Mouse (Mus musculus): ENCODE measurements around the gene Ccdc69. TPM values are rescaled to one million over a fixed set of nuclear protein-coding genes. Genes with fewer than 3 reads are reported as not detected.
"Not testable (repeated sequence)": the region's sequence is repeated elsewhere in the genome, so short reads cannot be mapped to it uniquely, and the experiment has no call there.

Ccdc69 gene
- polyA plus RNA-seq, 1 experiment from 2014 or later: 0.88 TPM

DNA sequence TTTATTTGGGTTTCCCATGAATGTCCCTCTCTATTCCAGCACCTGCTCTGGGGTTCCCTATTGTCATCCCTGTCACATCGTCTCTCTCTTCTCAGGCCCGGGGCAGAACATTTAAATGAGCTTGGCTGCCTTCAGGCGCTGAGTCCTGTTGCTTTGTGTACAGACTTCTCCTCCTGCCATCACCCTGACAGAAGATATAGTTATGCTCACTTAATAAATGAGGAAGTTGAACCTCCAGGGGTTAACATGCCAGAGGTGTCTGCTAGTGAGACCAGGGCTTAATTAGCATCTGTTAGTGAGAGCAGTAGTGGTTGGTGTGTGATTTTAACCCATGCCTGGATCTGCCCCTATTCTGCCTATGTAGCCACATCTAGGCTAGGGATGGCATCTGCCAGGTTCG, 21.9 kb upstream of the Ccdc69 start:
- Histone ChIP-seq H3K4me1 (ENCODE audit: control insufficient read depth, insufficient read depth, low read length) (0 out of 2 replicates have a peak, but pooled peaks cover 2% of the 10 kb centered on the region), H3K4me3 (ENCODE audit: low read depth, low read length) (no peak overlapping the region), H3K9me3 (ENCODE audit: control insufficient read depth, low read length) (no peaks in the 10 kb centered on the region), H3K4me2 (ENCODE audit: low read depth, severe bottlenecking) (no peak overlapping the region), H3K27ac (replicated peaks; ENCODE audit: low read depth, low read length) (no peak overlapping the region), H3K27me3 (ENCODE audit: control insufficient read depth, insufficient read depth, low read length) (no peaks in the 10 kb centered on the region), H3K36me3 (ENCODE audit: control insufficient read depth, insufficient read depth, low read length) (no peaks in the 10 kb centered on the region), H3K9ac (ENCODE audit: low read length) (no peak overlapping the region)
- DNase-seq (ENCODE audit: low spot score): no peak
- ATAC-seq (ENCODE audit: insufficient number of reproducible peaks, low FRiP score, low TSS enrichment, low read depth): no peak
- WGBS: 51% methylated on average over 4 of the region's 4 CpGs

GRCm38 (mm10) chr11:55099019-55099771, 21.3 kb upstream of the Ccdc69 start:
- no peak overlapping the region for H3K9ac ChIP-seq (ENCODE audit: low read length)
- 90% methylated on average over 8 of the region's 8 CpGs for WGBS
- H3K4me1 ChIP-seq (ENCODE audit: control insufficient read depth, insufficient read depth, low read length): 0 out of 2 replicates have a peak, but pooled peaks cover 2% of the 10 kb centered on the region
- no peak for DNase-seq (ENCODE audit: low spot score)
- no peak overlapping the region for H3K27ac ChIP-seq (replicated peaks; ENCODE audit: low read depth, low read length)
- H3K4me2 ChIP-seq (ENCODE audit: low read depth, severe bottlenecking): no peak overlapping the region
- no peaks in the 10 kb centered on the region for H3K9me3 ChIP-seq (ENCODE audit: control insufficient read depth, low read length)
- no peaks in the 10 kb centered on the region for H3K36me3 ChIP-seq (ENCODE audit: control insufficient read depth, insufficient read depth, low read length)
- ATAC-seq (ENCODE audit: insufficient number of reproducible peaks, low FRiP score, low TSS enrichment, low read depth): no peak
- no peaks in the 10 kb centered on the region for H3K27me3 ChIP-seq (ENCODE audit: control insufficient read depth, insufficient read depth, low read length)
- H3K4me3 ChIP-seq (ENCODE audit: low read depth, low read length): no peak overlapping the region

DNA sequence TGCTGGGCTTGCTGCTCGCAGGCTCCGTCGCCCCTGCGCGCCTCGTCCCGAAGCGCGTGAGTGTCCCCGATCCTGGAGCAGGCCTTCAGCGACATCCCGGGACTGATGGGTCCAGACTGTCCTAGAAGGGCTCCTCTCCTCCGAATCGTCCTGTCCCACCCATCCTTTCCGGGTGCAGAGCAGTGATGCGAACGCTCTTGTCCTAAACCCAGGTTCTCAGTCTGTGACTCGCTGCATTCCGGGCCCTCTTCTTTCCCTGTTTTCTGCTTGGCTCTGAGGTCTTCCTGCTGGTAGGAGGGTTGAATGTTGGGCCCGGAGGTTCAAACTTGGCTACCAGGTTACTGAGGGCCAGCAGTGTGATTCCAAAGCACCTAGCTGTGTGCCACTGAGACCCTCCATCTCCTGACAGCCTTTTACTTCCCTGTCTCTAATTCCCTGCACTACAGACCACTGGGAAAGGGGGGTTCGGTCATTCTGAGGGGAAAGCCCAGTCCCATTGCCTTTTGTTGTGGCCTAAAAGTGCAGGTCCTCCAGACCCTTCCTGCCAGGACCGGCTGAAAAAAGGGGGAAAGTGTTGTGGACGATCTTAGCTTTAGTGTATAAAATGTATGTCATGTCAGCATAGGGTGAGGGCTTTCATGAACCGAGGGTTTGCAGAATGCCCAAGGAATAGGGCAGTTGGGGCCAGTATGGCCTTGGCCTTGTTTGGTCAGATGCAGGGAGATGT, 20.4 kb upstream of the Ccdc69 start:
- Histone ChIP-seq H3K36me3 (ENCODE audit: control insufficient read depth, insufficient read depth, low read length) (no peaks in the 10 kb centered on the region), H3K4me1 (ENCODE audit: control insufficient read depth, insufficient read depth, low read length) (0 out of 2 replicates have a peak, but pooled peaks cover 2% of the 10 kb centered on the region), H3K27me3 (ENCODE audit: control insufficient read depth, insufficient read depth, low read length) (no peaks in the 10 kb centered on the region), H3K4me3 (ENCODE audit: low read depth, low read length) (peak overlapping the region; percentile 46), H3K9me3 (ENCODE audit: control insufficient read depth, low read length) (no peaks in the 10 kb centered on the region), H3K4me2 (ENCODE audit: low read depth, severe bottlenecking) (peak overlapping the region; percentile 77), H3K9ac (ENCODE audit: low read length) (peak overlapping the region; percentile 56), H3K27ac (replicated peaks; ENCODE audit: low read depth, low read length) (no peak overlapping the region)
- ATAC-seq (ENCODE audit: insufficient number of reproducible peaks, low FRiP score, low TSS enrichment, low read depth) (no peak; the same call in none of the 2 replicates), DNase-seq (ENCODE audit: low spot score) (no peak)
- WGBS: 16% methylated on average over 24 of the region's 24 CpGs

GRCm38 (mm10) chr11:55097463-55098188, 19.7 kb upstream of the Ccdc69 start, which contains the start of gene Gm2a:
Gene Gm2a, plus strand, starts transcription at chr11:55098115.
- Histone ChIP-seq H3K27me3 (ENCODE audit: control insufficient read depth, insufficient read depth, low read length) (no peaks in the 10 kb centered on the region), H3K27ac (replicated peaks; ENCODE audit: low read depth, low read length) (no peak within 1 kb of the TSS), H3K9me3 (ENCODE audit: control insufficient read depth, low read length) (no peaks in the 10 kb centered on the region), H3K36me3 (ENCODE audit: control insufficient read depth, insufficient read depth, low read length) (no peaks in the 10 kb centered on the region), H3K4me3 (ENCODE audit: low read depth, low read length) (peak within 1 kb of the TSS; percentile 46), H3K4me2 (ENCODE audit: low read depth, severe bottlenecking) (peak within 1 kb of the TSS; percentile 77), H3K4me1 (ENCODE audit: control insufficient read depth, insufficient read depth, low read length) (0 out of 2 replicates have a peak, but pooled peaks cover 2% of the 10 kb centered on the region), H3K9ac (ENCODE audit: low read length) (peak within 1 kb of the TSS; percentile 56)
- ATAC-seq (ENCODE audit: insufficient number of reproducible peaks, low FRiP score, low TSS enrichment, low read depth) (peak; percentile 97), DNase-seq (ENCODE audit: low spot score) (peak; percentile 97)
- WGBS: 2% methylated on average over 41 of the region's 45 CpGs

- WGBS: 42% methylated on average over 11 of the region's 11 CpGs
- Histone ChIP-seq H3K36me3 (ENCODE audit: control insufficient read depth, insufficient read depth, low read length) (no peaks in the 10 kb centered on the region), H3K9me3 (ENCODE audit: control insufficient read depth, low read length) (no peaks in the 10 kb centered on the region), H3K4me2 (ENCODE audit: low read depth, severe bottlenecking) (peak overlapping the region; percentile 77), H3K4me3 (ENCODE audit: low read depth, low read length) (peak overlapping the region; percentile 46), H3K27ac (replicated peaks; ENCODE audit: low read depth, low read length) (no peak overlapping the region), H3K27me3 (ENCODE audit: control insufficient read depth, insufficient read depth, low read length) (no peaks in the 10 kb centered on the region), H3K4me1 (ENCODE audit: control insufficient read depth, insufficient read depth, low read length) (0 out of 2 replicates have a peak, but pooled peaks cover 2% of the 10 kb centered on the region), H3K9ac (ENCODE audit: low read length) (no peak overlapping the region)
- ATAC-seq (ENCODE audit: insufficient number of reproducible peaks, low FRiP score, low TSS enrichment, low read depth) (no peak), DNase-seq (ENCODE audit: low spot score) (no peak)
Observed at GRCm38 (mm10) chr11:55096731-55097462, 19.0 kb upstream of the Ccdc69 start.

DNA sequence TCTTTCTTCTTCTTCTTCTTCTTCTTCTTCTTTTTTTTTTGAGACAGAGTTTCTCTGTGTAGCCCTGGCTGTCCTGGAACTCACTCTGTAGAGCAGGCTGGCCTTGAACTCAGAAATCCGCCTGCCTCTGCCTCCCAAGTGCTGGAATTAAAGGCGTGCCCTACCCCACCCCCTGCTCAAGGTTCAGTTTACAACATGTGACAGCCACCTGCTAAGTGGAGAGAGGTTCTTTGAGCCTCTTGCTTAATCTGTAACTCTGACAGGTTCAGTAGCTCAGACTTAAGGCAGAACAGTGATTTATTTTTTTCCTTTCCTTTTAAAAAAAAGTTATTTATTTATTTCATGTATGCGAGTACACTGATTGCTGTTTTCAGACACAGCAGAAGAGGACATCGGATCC, 18.4 kb upstream of the Ccdc69 start:
- H3K4me3 ChIP-seq (ENCODE audit: low read depth, low read length); H3K27me3 ChIP-seq (ENCODE audit: control insufficient read depth, insufficient read depth, low read length); H3K36me3 ChIP-seq (ENCODE audit: control insufficient read depth, insufficient read depth, low read length); H3K9ac ChIP-seq (ENCODE audit: low read length); H3K4me1 ChIP-seq (ENCODE audit: control insufficient read depth, insufficient read depth, low read length); ATAC-seq (ENCODE audit: insufficient number of reproducible peaks, low FRiP score, low TSS enrichment, low read depth); H3K9me3 ChIP-seq (ENCODE audit: control insufficient read depth, low read length); H3K27ac ChIP-seq (replicated peaks; ENCODE audit: low read depth, low read length); DNase-seq (ENCODE audit: low spot score); H3K4me2 ChIP-seq (ENCODE audit: low read depth, severe bottlenecking): not testable (repeated sequence)
- 78% methylated on average over 4 of the region's 4 CpGs for WGBS

- DNase-seq (ENCODE audit: low spot score): no peak
- 84% methylated on average over 7 of the region's 7 CpGs for whole genome bisulfite sequencing
- no peak overlapping the region for H3K4me3 ChIP-seq (ENCODE audit: low read depth, low read length)
Observed at GRCm38 (mm10) chr11:55093096-55093495, 15.2 kb upstream of the Ccdc69 start.

More at GRCm38 (mm10) chr11:55093096-55093495, 15.2 kb upstream of the Ccdc69 start:
- H3K4me2 ChIP-seq (ENCODE audit: low read depth, severe bottlenecking): no peak overlapping the region
- no peak overlapping the region for H3K27ac ChIP-seq (replicated peaks; ENCODE audit: low read depth, low read length)
- H3K9me3 ChIP-seq (ENCODE audit: control insufficient read depth, low read length): no peaks in the 10 kb centered on the region
- no peak overlapping the region for H3K9ac ChIP-seq (ENCODE audit: low read length)
- H3K27me3 ChIP-seq (ENCODE audit: control insufficient read depth, insufficient read depth, low read length): no peaks in the 10 kb centered on the region
- H3K36me3 ChIP-seq (ENCODE audit: control insufficient read depth, insufficient read depth, low read length): no peaks in the 10 kb centered on the region
- ATAC-seq (ENCODE audit: insufficient number of reproducible peaks, low FRiP score, low TSS enrichment, low read depth): no peak
- H3K4me1 ChIP-seq (ENCODE audit: control insufficient read depth, insufficient read depth, low read length): 0 out of 2 replicates have a peak, but pooled peaks cover 1% of the 10 kb centered on the region
